Mouse (Mus musculus) testis, adult 2 months (tissue): ENCODE data around the gene Gja5. TPM values are rescaled to one million over a fixed set of nuclear protein-coding genes. Genes with fewer than 3 reads are reported as not detected.
A peak's percentile ranks its signal among the peaks of the same experiment; 100 is the strongest.
"Not testable (repeated sequence)": the region's sequence is repeated elsewhere in the genome, so short reads cannot be mapped to it uniquely, and the experiment has no call there.

Experiments used
- H3K27ac ChIP-seq: fragments of 200-500 bp; 2 replicates; pipeline ENCODE4 v1.5.1; 2012; ENCODE audit warnings: low read depth, low read length; ENCODE audit not compliant: control insufficient read depth, insufficient read depth
- H3K27me3 ChIP-seq: fragments of 200-500 bp; 2 replicates; pipeline ENCODE4 v1.6.1; 2012; ENCODE audit warnings: mild to moderate bottlenecking, low read length, moderate library complexity; ENCODE audit not compliant: control insufficient read depth, insufficient read depth
- H3K36me3 ChIP-seq: fragments of 200-500 bp; 2 replicates; pipeline ENCODE4 v1.6.1; 2012; ENCODE audit warnings: mild to moderate bottlenecking, low read length; ENCODE audit not compliant: control insufficient read depth, insufficient read depth
- H3K4me1 ChIP-seq: fragments of 200-500 bp; 2 replicates; pipeline ENCODE4 v1.6.1; 2012; ENCODE audit warnings: low read length; ENCODE audit not compliant: control insufficient read depth, insufficient read depth
- H3K4me3 ChIP-seq: fragments of 200-500 bp; 2 replicates; pipeline ENCODE4 v1.5.1; 2012; ENCODE audit warnings: low read depth, mild to moderate bottlenecking, low read length, moderate library complexity, mixed read lengths; ENCODE audit not compliant: control insufficient read depth
- CTCF ChIP-seq: fragments of 200-500 bp; IDR thresholded peaks from 2 replicates; pipeline ENCODE4 v1.5.1; 2012; ENCODE audit warnings: low read depth, mild to moderate bottlenecking, inconsistent platforms, low read length, moderate library complexity; ENCODE audit not compliant: control insufficient read depth, insufficient read depth, insufficient replicate concordance
- POLR2A ChIP-seq: fragments of 200-500 bp; IDR thresholded peaks from 2 replicates; pipeline ENCODE4 v1.6.1; 2012; ENCODE audit warnings: low read depth, mild to moderate bottlenecking, inconsistent platforms, low read length, moderate library complexity; ENCODE audit not compliant: control insufficient read depth
- polyA plus RNA-seq: library from polyadenylated mRNA; depleted of rRNA; stranded (reverse); fragments of >200 nt; gene quantifications from 2 replicates; pipeline ENCODE4 v1.2.3, GENCODE M21; 2012

Gja5 gene
- polyA plus RNA-seq, 1 experiment, result 0.26 TPM

DNA sequence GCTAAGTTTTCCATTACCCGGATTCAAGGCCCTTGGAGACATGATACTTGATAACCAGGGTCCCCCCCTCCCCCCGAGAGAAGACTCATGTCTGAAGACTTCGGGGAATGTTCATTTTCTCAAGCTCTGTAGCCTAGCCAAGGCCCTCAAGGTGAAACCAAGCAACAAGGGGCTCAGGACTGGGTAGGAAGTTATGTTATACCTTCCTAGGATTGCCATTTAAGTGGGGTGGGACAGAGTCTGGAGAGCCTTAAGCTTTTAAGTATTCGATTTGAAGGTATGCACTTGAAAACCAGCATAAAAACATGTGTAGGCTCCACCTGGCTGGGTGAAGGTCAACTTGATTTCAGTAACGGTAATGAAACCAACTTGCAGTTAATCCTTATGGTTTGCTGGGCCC, 154.2 kb downstream of the Gja5 start:
- Histone ChIP-seq H3K4me1 (no peaks in the 10 kb centered on the region), H3K27ac (no peak overlapping the region), H3K4me3 (no peak overlapping the region), H3K27me3 (no peaks in the 10 kb centered on the region), H3K36me3 (no peaks in the 10 kb centered on the region)
- TF ChIP-seq CTCF (no peak), POLR2A (no peak)

- Histone ChIP-seq H3K36me3 (no peaks in the 10 kb centered on the region), H3K4me1 (no peaks in the 10 kb centered on the region), H3K4me3 (no peak overlapping the region), H3K27ac (no peak overlapping the region), H3K27me3 (no peaks in the 10 kb centered on the region)
- TF ChIP-seq CTCF (no peak), POLR2A (no peak)
Measured at GRCm38 (mm10) chr3:97060119-97060518, 155.6 kb downstream of the Gja5 start.

DNA sequence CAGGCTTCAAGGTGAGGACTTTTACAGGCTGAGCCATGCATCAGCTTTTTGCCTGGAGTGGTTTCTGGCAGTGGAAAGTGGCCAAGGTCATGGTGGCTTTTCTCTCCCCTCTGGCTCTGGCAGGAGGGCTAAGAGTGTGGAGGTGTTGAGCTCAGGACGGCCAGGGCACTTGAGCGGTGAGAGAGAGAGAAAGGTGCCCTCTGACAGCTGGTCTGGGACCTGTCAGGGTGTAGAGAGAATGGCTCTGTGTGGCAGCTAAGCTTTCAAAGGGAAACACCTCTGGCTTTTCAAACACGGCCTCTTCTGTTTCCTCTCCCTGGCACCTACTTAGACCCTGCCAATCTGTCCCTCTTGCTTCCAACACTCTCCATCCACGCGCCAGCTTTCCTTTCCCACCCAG, 158.3 kb downstream of the Gja5 start:
- H3K27me3 ChIP-seq, result no peaks in the 10 kb centered on the region
- TF ChIP-seq POLR2A (no peak), CTCF (no peak)
- H3K27ac ChIP-seq, result no peak overlapping the region
- no peaks in the 10 kb centered on the region for H3K4me1 ChIP-seq
- no peak overlapping the region for H3K4me3 ChIP-seq
- no peaks in the 10 kb centered on the region for H3K36me3 ChIP-seq

DNA sequence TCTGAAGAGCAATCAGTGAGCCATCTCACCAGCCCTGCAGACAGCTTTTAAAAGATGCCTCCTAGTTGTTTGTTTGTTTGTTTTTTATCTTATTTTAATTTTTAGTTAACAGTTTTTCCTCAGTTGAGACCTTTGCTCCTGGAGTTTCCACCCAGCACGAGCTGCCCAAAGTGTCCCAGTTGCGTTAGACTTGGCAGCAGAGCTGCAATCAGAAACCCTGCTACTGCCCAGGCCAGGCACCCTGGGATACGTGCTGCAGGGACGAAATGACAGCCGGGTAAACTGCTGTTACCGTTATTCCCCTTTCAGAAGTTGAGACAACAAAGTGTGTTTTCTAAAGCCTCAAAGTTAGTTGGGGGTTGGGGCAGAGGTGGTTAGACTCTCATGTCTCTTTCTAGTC, 159.6 kb downstream of the Gja5 start:
- no peak overlapping the region for H3K4me3 ChIP-seq
- TF ChIP-seq CTCF, result no peak
- TF ChIP-seq POLR2A, result no peak
- H3K27ac ChIP-seq, result no peak overlapping the region
- H3K27me3 ChIP-seq, result no peaks in the 10 kb centered on the region
- no peaks in the 10 kb centered on the region for H3K36me3 ChIP-seq
- H3K4me1 ChIP-seq, result no peaks in the 10 kb centered on the region

DNA sequence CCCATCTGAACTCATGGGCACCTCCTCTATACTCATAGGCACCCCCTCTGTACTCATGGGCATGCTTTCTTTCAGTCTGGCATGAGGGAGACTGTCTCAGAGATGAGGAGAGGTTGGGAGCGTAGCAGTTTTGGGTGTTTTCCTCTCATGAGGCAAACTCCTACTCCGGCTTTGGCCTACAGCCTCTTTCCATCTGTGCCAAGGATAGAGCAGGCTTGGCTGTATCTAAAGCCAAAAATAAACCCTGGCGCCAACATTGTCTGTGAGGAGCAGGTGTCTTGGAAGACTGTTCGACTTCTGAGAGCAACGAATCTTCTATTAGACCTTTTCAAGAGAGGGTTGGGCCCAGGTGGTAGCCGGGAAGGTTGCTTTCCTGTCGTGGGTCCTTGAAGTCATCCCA, 165.1 kb downstream of the Gja5 start:
- not testable (repeated sequence) for H3K27ac ChIP-seq, H3K36me3 ChIP-seq, H3K4me1 ChIP-seq

GRCm38 (mm10) chr3:97071916-97072315, 167.4 kb downstream of the Gja5 start:
- not testable (repeated sequence) for H3K4me3 ChIP-seq, H3K27me3 ChIP-seq, H3K36me3 ChIP-seq, H3K27ac ChIP-seq, H3K4me1 ChIP-seq

More for the DNA sequence above, 165.1 kb downstream of the Gja5 start:
- H3K4me3 ChIP-seq, H3K27me3 ChIP-seq: not testable (repeated sequence)

DNA sequence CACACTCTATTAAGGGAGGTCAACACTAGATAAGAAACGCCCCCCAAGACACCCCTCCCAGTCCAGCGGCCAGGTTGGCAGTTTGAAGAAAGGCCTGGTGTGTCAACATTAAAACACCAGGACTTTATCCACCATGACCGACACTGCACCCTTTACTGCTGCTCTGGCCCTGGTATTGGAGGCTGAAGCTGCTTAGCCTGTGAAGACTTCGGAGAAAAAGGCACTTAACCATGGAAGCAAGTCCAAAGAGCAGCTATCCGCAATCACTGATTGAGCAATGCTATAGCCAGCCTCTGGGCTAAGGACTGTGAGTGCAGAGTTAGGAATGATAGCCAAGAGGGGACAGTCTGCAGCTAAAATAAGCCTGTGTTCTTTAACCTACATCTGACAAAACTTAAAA, 167.9 kb downstream of the Gja5 start:
- H3K4me3 ChIP-seq, H3K27ac ChIP-seq, H3K4me1 ChIP-seq, H3K36me3 ChIP-seq, H3K27me3 ChIP-seq: not testable (repeated sequence)

- not testable (repeated sequence) for H3K27me3 ChIP-seq, H3K27ac ChIP-seq, H3K4me1 ChIP-seq, H3K4me3 ChIP-seq, H3K36me3 ChIP-seq
Measured at GRCm38 (mm10) chr3:97075744-97076350, 171.4 kb downstream of the Gja5 start.

GRCm38 (mm10) chr3:97076412-97076811, 171.9 kb downstream of the Gja5 start:
- H3K27me3 ChIP-seq, result no peaks in the 10 kb centered on the region
- no peak overlapping the region for H3K27ac ChIP-seq
- TF ChIP-seq CTCF, result peak; percentile 41; the same call in 1 of the 2 replicates
- no peak for TF ChIP-seq POLR2A
- H3K4me3 ChIP-seq, result no peak overlapping the region
- H3K4me1 ChIP-seq, result no peaks in the 10 kb centered on the region
- no peaks in the 10 kb centered on the region for H3K36me3 ChIP-seq
